Mouse (Mus musculus) bone marrow macrophage, adult 2 months (primary cell): ENCODE measurements around the gene Ddx3x. TPM values are rescaled to one million over a fixed set of nuclear protein-coding genes. Genes with fewer than 3 reads are reported as not detected.
A peak's percentile ranks its signal among the peaks of the same experiment; 100 is the strongest.
"Not testable (repeated sequence)": the region's sequence is repeated elsewhere in the genome, so short reads cannot be mapped to it uniquely, and the experiment has no call there.

ENCODE experiments used
- H3K27ac ChIP-seq: 2 replicates; pipeline ENCODE4 v1.5.1; 2012; ENCODE audit warnings: low read depth, low read length; ENCODE audit not compliant: insufficient read depth
- H3K4me1 ChIP-seq: 2 replicates; pipeline ENCODE4 v1.6.1; 2012; ENCODE audit warnings: low read length; ENCODE audit not compliant: control insufficient read depth, insufficient read depth
- H3K4me3 ChIP-seq: 2 replicates; pipeline ENCODE4 v1.5.1; 2012; ENCODE audit warnings: mild to moderate bottlenecking, low read length, moderate library complexity; ENCODE audit not compliant: insufficient read depth
- CTCF ChIP-seq: IDR thresholded peaks from 2 replicates; pipeline ENCODE4 v1.5.1; 2012; ENCODE audit warnings: low read depth, mild to moderate bottlenecking, low read length, moderate library complexity
- POLR2A ChIP-seq: IDR thresholded peaks from 2 replicates; pipeline ENCODE4 v1.6.1; 2012; ENCODE audit warnings: mild to moderate bottlenecking, low read depth, low read length, borderline replicate concordance
- polyA plus RNA-seq: library from polyadenylated mRNA; stranded (reverse); fragments of >200 nt; gene quantifications from 2 replicates; pipeline ENCODE4 v1.2.4, GENCODE M21; 2012; ENCODE audit not compliant: missing spikeins, insufficient read depth, insufficient read length

Ddx3x gene
- polyA plus RNA-seq, 1 experiment, result 212 TPM

- TF ChIP-seq CTCF, result no peak
- TF ChIP-seq POLR2A, result no peak
- H3K27ac ChIP-seq, result peak overlapping the region; percentile 93
- H3K4me3 ChIP-seq, result peak overlapping the region; percentile 93
- H3K4me1 ChIP-seq, result no peaks in the 10 kb centered on the region
Measured at GRCm38 (mm10) chrX:13281329-13282088, 739 bp downstream of the Ddx3x start.

GRCm38 (mm10) chrX:13282089-13282850 lies 1.5 kb downstream of the Ddx3x start:
- no peak for TF ChIP-seq POLR2A
- no peak for TF ChIP-seq CTCF
- peak overlapping the region; percentile 93 for H3K4me3 ChIP-seq
- no peaks in the 10 kb centered on the region for H3K4me1 ChIP-seq
- H3K27ac ChIP-seq, result peak overlapping the region; percentile 68

- no peak overlapping the region for H3K27ac ChIP-seq
- TF ChIP-seq POLR2A (no peak), CTCF (no peak)
- H3K4me3 ChIP-seq, result no peak overlapping the region
- no peaks in the 10 kb centered on the region for H3K4me1 ChIP-seq
Measured at GRCm38 (mm10) chrX:13285772-13286171, 5.0 kb downstream of the Ddx3x start.

GRCm38 (mm10) chrX:13294505-13295228 lies 13.9 kb downstream of the Ddx3x start:
- Histone ChIP-seq H3K27ac (no peak overlapping the region), H3K4me1 (no peaks in the 10 kb centered on the region), H3K4me3 (no peak overlapping the region)
- no peak for TF ChIP-seq CTCF
- no peak for TF ChIP-seq POLR2A

GRCm38 (mm10) chrX:13295229-13295571 lies 14.4 kb downstream of the Ddx3x start:
- Histone ChIP-seq H3K27ac (no peak overlapping the region), H3K4me3 (no peak overlapping the region), H3K4me1 (no peaks in the 10 kb centered on the region)
- no peak for TF ChIP-seq POLR2A
- TF ChIP-seq CTCF, result no peak

GRCm38 (mm10) chrX:13296241-13296640 lies 15.5 kb downstream of the Ddx3x start:
- H3K4me3 ChIP-seq, H3K4me1 ChIP-seq, H3K27ac ChIP-seq: not testable (repeated sequence)

- no peak overlapping the region for H3K4me3 ChIP-seq
- peak overlapping the region; percentile 27; the same call in 1 of the 2 replicates for H3K27ac ChIP-seq
- H3K4me1 ChIP-seq, result peaks cover 4% of the 10 kb centered on the region; the same call in 1 of the 2 replicates
- TF ChIP-seq POLR2A, result no peak
- TF ChIP-seq CTCF, result no peak
Measured at GRCm38 (mm10) chrX:13306190-13306589, 25.4 kb downstream of the Ddx3x start.

GRCm38 (mm10) chrX:13311396-13311795 lies 30.6 kb downstream of the Ddx3x start:
- H3K4me3 ChIP-seq, result no peak overlapping the region
- H3K27ac ChIP-seq, result no peak overlapping the region
- peaks cover 21% of the 10 kb centered on the region for H3K4me1 ChIP-seq
- TF ChIP-seq CTCF (no peak), POLR2A (no peak)

GRCm38 (mm10) chrX:13329611-13330010 lies 48.8 kb downstream of the Ddx3x start:
- Histone ChIP-seq H3K4me3 (no peak overlapping the region), H3K4me1 (no peaks in the 10 kb centered on the region), H3K27ac (no peak overlapping the region)
- TF ChIP-seq CTCF (no peak), POLR2A (no peak)

Other genes with a start within 250 kb of the Ddx3x start
- gene Usp9x, start 209.5 kb upstream of the Ddx3x start, polyA plus RNA-seq, result 67.5 and 79.5 TPM in 2 replicates
- not detected in 2 replicates for gene Nyx, start 185.1 kb downstream of the Ddx3x start, polyA plus RNA-seq